Mouse (Mus musculus) heart, postnatal 36 days (tissue): ENCODE data around the gene Gm10803. TPM values are rescaled to one million over a fixed set of nuclear protein-coding genes. Genes with fewer than 3 reads are reported as not detected.
"Not testable (repeated sequence)": the region's sequence is repeated elsewhere in the genome, so short reads cannot be mapped to it uniquely, and the experiment has no call there.

Experiments
- DNase-seq, 2 experiments: peaks; one replicate each; pipeline ENCODE4 v3.0.0; 2021 to 2022
- intact Hi-C: fragments of 180-260 bp; cut with DNase I; formaldehyde crosslinking; loops from one replicate; pipeline ENCODE4 v1.15.1; 2025
- total RNA-seq, 2 experiments: library from RNA; stranded (reverse); gene quantifications; 2 replicates each; pipeline ENCODE4 v1.2.3; 2021

Gm10803 gene
- total RNA-seq: not detected

DNA sequence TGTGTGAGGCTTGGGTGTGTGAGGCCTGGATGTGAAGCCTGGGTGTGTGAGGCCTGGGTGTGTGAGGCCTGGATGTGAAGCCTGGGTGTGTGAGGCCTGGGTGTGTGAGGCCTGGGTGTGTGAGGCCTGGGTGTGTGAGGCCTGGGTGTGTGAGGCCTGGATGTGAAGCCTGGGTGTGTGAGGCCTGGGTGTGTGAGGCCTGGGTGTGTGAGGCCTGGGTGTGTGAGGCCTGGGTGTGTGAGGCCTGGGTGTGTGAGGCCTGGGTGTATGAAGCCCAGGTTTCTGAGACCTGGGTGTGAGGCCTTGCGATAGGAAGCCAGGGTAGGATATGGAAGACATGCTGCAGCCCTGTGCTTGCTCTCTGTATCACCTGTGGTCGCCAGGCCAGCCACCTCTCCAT lies at the start of gene Gm10803:
Gene Gm10803, plus strand, starts transcription at position 301 of the 400 bp plus-strand sequence.
- DNase-seq, intact Hi-C loops: not testable (repeated sequence)

DNA sequence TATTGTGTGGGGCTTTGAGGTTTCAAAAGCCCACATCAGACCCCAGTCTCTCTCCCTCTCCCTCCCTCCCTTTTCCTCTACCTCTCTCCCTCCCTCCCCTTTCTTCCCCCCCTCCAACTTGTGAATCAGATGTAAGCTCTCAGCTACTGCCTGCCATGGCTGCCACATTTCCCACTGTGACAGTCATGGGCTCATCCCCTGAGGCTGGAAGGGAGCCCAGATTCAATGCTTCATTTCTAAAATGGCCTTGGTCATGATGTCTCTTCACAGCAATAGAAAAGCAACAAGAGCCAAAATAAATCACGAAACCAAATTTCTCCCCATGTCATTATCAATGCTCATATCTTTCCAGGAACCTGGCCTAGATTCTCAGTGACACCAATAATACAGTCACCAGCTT lies 49.5 kb upstream of the Gm10803 start:
- intact Hi-C loops: no loop called here
- DNase-seq: no peak

DNA sequence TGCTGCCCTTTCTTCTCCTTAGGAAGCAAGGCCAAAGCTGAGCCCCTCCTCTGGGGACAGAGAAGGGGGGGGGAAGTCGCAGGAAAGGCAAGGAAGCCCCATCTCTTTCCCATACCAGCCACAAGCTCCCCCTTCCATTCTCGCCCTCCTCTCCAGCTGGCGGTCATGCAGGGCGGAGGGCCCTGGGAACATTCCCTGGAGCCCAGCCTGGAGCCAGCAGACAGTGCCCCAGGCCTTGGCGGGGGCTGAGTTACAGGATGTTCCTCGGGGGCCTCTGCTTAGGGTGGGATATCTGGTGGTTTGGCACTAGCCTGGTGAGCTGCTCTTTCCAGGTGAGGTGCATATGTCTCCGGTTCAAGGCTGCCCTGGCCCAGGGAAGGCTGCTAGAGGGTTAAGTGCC lies 48.2 kb upstream of the Gm10803 start:
- no peak for DNase-seq
- intact Hi-C loops: no loop called here

DNA sequence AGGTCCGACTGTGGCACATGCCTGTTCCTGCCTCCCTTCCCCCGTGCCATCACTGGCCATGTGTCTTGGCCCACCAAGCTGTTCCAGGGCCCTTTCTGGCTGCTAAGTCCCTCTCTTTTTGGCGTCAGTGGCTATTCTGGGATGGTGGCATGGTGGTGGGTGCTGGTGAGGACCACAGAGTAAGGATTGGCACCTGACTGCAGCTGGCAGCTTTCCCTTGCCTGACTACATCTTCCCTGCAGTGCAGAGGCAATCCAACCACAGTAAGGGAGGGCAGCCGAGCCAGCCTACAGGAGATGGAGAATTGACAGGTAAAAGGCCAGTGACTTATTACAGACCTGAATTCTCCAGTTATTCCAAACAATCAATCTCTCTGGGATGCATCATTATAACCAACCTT lies 45.1 kb upstream of the Gm10803 start:
- intact Hi-C loops: no loop called here
- no peak for DNase-seq

DNA sequence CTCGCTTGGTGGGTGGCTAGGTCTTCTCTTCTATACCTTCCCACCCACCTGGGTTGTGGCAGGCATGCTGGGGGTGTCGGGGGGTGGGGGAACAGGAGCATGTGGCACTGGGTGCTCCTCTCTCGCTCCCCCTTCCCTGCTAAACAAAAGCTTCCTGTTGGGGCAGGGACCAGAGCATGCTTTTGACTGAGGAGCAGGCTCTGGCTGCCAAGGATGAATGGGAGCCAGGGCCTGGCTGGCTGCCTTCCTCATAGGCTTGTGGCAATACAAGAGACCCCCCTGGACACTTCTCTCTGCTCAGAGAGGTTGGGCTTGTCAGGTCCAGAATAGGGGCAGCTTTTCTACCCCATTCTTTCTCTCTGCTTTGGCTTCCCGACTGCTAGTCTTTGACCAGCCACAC lies 39.3 kb upstream of the Gm10803 start:
- intact Hi-C loops: no loop called here
- DNase-seq: peak in 1 of 2 experiments; percentile 27

DNA sequence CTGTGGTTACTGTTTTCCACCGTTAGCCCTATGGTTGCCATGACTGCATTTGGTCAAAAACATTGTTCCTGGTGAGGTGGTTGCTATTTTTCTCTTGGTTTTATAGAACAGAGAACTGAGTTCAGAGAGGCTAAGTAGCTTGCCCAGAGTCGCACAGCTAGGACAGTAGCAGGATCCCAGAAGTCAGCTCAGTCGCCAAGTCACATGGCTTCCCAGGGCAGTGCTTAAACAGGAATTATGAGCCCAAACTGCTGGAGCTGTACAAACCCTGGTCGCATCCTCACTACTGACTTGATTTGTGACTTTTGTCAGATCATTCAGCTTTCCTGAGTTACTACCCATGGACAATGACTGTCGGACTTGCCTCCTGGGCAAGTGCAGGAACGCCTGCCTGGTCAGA lies 38.8 kb upstream of the Gm10803 start:
- DNase-seq: no peak
- intact Hi-C loops: no loop called here

GRCm38 (mm10) chr2:93522005-93522404 lies 38.4 kb upstream of the Gm10803 start:
- no peak for DNase-seq
- intact Hi-C loops: no loop called here

DNA sequence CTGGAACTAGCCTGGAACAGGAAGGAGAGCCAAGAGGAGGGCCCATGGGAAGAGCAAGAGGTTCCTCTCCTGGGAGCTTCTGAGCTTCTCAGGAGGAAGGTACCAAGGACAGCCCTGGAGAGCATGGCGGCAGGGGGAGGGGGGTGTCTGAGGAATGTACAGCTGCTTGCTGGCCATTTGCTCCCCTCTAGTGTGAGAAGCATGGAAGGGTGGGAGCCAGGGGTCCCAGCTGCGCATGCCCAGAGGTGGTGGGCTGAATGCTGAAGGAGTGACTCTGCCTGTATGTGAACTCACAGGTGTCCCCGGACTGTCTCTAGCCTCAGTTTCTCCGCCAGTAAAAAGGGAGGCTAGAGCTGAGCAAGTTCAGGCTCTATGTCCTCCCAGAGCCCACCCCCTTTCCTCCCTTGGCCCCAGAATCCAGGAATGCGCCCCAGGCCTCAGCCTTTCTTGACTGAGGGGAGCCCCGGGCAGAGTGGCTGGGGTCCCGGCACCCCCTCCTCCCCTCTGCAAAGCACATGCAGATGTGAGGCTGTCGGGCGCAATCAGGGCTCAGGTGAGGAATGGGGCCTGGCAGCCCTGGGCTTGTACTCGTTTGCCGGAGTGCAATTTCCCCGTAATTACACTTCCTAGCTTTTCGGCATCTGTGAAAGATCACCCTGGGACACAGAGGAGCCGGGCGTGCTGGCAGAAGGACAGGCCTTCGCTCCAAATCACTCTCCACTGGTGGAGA lies 35.2 kb upstream of the Gm10803 start:
- DNase-seq: no peak
- intact Hi-C loops: no loop called here

DNA sequence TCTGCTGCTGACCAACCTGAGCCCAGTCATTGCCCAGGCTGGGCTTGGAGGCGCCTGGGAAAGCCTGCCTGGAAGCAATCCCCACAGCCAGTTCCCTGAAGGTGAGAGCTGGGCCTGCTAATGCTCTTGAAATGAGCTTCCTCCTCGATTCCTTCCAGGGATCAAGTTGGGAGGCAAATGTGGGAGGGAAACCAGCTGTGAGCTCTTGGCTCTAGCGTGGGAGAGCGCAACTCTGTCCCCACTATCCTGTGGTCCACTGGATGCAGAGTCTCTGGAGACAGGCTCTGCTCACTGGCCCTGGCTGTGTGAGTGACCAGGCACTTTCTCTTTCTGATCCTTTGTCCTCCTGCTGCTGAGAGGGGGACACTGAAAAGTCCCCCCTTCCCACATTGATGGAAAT lies 30.8 kb upstream of the Gm10803 start:
- DNase-seq: no peak
- intact Hi-C loops: no loop called here

- no peak for DNase-seq
- intact Hi-C loops: no loop called here
Observed at GRCm38 (mm10) chr2:93533891-93534290, 26.5 kb upstream of the Gm10803 start.

- intact Hi-C loops: no loop called here
- DNase-seq: no peak
Observed at GRCm38 (mm10) chr2:93537385-93537967, 22.9 kb upstream of the Gm10803 start.

GRCm38 (mm10) chr2:93538140-93538539 lies 22.2 kb upstream of the Gm10803 start:
- DNase-seq: no peak
- intact Hi-C loops: no loop called here

DNA sequence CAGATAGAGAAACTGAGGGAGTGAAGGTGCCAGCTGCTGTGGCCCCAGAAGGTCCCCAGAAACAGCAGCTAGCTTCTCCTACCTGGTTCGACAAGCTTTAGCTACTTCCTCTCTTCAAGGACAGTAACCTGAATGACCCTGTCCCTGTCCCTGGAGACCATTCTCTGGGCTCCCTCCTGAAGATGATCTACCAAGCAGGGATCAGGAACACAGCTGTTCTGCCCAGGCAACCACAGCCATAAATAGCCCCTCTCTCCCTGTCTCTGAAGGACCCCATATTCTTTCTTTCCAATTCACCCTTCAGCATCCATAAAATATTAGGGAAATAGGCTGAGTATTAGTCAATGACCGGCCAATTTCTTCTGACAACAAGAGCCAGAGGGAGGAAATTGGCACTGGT lies 18.6 kb upstream of the Gm10803 start:
- no peak for DNase-seq
- intact Hi-C loops: no loop called here

GRCm38 (mm10) chr2:93552676-93553521 lies 7.5 kb upstream of the Gm10803 start:
- no peak for DNase-seq
- intact Hi-C loops: no loop called here

DNA sequence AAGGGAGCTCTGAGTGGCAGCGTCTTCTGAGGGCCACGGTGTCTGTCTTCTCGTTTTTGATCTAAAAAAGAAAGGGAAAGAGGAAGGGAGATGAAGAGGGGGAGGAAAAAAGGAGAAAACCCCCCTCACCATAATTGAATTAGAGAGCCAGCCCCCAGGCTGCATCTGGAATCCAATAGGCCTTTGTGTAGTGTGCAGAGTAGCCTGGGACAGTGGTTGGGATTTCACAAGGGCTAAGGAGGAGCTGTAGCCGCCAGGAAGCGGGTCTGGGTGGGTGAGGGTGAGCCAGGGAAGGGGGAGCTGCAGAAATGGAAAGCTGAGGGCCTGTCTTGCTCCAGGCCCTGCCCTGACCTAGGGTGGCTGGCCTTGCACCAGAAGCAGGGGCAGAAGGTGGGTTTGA lies 6.5 kb upstream of the Gm10803 start:
- DNase-seq: no peak
- intact Hi-C loops: no loop called here

GRCm38 (mm10) chr2:93565647-93566046 lies 5.3 kb downstream of the Gm10803 start:
- intact Hi-C loops: loop anchor here (5.0 kb wide), 1 partner anchor 52 kb away; no protein-coding TSS in a partner anchor
- no peak for DNase-seq

DNA sequence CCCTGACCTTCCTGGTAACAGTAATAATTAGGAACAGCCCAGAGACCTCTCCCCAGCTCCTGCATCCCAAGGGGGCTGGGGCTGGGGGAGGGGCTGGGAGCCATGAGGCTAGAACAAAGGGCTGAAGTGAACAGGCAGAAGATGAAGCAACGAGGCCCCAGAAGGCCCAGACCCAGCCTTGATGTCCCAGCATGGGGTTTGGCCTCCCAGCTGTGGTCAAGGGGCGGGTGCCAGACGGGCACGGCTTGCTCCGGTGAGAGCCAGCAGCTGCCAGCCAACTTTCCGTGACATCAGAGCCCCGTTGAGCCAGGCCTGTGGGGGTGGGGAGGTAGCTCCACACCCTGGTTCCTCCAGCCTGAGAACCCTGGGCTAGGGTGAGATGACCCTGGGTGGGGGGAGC lies 7.3 kb downstream of the Gm10803 start:
- intact Hi-C loops: loop anchor here (5.0 kb wide), 1 partner anchor 50 kb away; no protein-coding TSS in a partner anchor
- peak; percentile 70 to 72 for DNase-seq

GRCm38 (mm10) chr2:93572565-93572964 lies 12.2 kb downstream of the Gm10803 start:
- DNase-seq: no peak

GRCm38 (mm10) chr2:93581271-93581670 lies 20.9 kb downstream of the Gm10803 start:
- DNase-seq: no peak
- intact Hi-C loops: no loop called here

More at GRCm38 (mm10) chr2:93572565-93572964, 12.2 kb downstream of the Gm10803 start:
- intact Hi-C loops: no loop called here

DNA sequence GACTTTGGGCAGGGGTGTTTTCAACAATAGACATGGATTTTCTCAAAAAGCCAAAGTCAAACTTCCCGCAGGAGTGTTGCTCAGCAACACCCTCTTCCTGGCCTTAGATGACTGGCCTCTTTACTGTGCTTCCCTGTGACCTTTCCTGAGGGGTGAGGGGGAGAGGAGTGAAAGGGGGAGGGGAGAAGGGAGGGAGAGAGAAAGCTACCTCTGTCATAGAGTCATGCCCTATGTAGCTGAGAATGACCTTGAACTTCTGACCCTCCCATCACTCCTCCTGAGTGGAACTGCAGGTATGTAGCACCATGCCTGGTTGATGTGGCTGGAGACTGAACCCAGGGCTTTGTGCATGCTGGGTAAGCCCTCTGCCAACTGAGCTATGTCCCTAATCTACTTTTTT lies 25.5 kb downstream of the Gm10803 start:
- intact Hi-C loops: no loop called here
- no peak for DNase-seq

GRCm38 (mm10) chr2:93587446-93587845 lies 27.1 kb downstream of the Gm10803 start:
- no peak for DNase-seq
- intact Hi-C loops: no loop called here
